Mouse (Mus musculus): ENCODE data around the gene Olfr706. TPM values are rescaled to one million over a fixed set of nuclear protein-coding genes. Genes with fewer than 3 reads are reported as not detected.

Gene Olfr706
- not detected for polyA plus RNA-seq (2014; fragmentation: Illumina TruSeq; extraction: RNeasy Lipid Tissue Mini Kit (QIAGEN cat#74804); ENCODE audit: low read depth, low replicate concordance)

DNA sequence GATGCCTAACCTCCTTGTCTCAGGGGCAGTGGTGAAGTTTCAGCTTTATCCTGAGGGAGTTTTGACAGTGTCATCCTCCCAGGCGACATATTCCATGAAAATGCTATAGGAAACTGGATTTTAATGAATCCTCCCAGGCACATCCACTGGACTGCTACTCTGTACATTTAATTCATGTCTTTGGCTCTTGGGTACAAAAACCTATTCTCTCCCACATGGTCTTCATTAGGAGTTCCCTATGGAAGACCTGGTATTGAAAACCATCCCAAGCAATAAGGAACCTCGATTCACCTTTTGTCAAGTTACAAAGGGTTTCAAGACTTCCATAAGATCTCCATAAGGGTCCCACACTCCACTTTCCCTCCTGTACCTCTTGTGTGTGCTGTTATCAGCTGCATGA is at the start of gene Olfr706:
Gene Olfr706, minus strand, starts transcription at position 101 of the 400 bp plus-strand sequence.

DNA sequence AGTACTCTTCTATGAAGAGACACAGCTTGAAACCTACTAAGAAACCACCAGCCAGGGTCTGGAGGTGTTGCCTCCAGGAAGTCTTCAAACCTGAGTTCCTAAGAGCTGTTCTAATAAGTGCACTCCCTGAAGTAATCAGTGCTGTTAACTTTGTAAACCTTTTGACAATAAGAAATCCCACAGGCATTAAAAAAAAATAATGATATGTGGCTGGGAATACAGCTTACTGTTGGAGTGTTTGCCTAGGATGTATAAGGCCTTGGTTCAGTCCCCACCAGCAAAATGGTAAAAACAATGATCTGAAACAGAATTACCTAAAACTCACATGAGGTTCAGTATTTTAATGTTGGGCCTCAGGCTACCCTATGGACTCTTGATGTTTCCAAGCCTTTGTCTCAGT is 44.2 kb upstream of the Olfr706 start, which contains the start of gene Olfr709-ps1:
Gene Olfr709-ps1, minus strand, starts transcription at position 101 of the 400 bp plus-strand sequence.

DNA sequence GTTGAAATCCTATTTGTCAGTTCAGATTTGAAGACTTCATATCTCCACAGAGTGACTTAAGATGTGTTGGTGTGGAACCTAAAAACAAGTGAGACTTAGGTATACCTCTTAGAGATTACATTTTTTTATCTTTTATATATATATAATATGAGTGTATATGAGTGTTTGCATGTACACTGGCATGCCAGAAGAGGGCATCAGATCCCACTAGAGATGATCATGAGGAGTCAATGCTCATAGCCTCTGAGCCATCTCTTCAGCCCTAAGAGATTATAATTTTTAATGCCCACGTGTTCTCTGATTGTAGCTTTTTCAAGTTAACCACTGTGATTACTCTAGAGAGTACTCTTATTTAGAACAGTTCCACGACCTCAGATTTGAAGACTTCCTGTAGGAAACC is 19.7 kb upstream of the Olfr706 start, which contains the start of gene Olfr1532-ps1:
Gene Olfr1532-ps1, plus strand, starts transcription at position 326 of the 400 bp plus-strand sequence.

DNA sequence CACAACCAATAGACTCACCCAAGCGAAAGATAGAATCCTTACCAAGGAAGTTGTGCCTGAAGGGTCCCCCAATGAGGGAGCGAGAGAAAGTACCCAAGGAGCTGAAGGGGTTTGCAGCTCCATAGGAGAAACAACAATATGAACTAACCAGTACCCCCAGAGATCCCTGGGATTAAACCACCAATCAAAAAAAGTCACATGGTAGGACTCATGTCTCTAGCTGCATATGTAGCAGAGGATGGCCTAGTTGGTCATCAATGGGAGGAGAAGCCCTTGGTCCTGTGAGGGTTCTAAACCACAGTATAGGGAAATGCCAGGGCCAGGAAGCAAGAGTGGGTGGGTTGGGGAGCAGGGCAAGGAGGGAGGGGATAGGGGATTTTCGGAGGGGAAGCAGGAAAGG is 13.2 kb upstream of the Olfr706 start, which contains the start of gene Olfr707:
Gene Olfr707, minus strand, starts transcription at position 101 of the 400 bp plus-strand sequence.

DNA sequence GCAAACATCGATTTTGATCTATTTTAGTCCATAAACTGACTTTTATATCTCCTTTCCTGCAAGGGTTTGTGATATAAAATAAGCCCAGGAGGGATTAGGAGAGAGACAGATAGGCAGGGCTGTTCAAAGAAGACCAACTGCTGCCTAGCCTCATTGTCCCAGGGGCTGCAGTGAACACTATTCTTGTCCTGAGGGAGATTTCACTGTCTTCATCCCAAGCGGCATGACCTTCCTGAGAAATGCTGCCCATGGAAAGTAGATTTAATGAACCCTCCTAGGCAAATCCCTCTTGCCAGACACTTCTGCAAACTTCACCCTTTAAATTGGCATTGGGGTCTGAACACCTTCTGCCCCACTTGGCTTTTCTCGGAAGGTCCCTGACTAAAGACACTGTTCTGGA is 11.2 kb downstream of the Olfr706 start, which contains the start of gene Olfr705:
Gene Olfr705, minus strand, starts transcription at position 101 of the 400 bp plus-strand sequence.

DNA sequence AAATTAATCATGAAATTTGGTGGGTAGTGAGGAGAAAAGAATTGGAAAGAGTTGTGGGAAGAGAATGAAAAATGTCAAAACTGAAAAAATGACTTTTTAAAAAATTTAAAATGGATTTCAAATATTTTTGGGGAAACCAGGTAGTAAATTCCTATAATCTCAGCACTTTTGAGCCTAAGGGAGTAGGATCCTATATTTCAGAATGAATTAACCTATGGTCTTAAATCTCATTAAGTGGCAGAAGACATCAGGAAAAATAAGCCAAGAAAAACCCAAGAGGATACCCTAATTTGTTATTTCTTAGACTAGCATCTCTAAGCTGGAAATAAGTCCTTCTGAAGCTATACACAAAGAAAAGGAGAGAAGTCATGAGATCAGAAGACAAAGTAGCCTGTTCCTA is 25.1 kb downstream of the Olfr706 start, which contains the start of gene Olfr704:
Gene Olfr704, plus strand, starts transcription at position 301 of the 400 bp plus-strand sequence.

DNA sequence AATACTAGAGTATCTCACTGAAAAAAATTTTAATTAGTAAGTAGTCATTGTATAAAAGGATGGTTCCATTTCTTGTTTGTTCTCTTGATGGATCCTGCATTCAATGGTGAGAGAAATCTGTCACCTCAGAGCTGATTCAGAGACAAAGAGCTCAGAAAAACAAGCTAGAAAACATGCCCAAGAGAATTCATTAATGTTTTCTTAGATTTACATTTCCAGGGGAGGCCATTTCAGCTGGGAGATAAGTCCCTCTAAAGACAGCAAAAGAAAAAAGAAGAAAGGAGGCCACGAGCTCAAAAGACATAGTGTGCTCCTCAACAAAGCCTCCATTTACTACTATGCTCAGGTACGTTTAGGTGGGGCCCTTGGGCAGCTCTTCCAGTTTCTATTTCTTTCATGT is 44.9 kb downstream of the Olfr706 start, which contains the start of gene Olfr703:
Gene Olfr703, plus strand, starts transcription at position 301 of the 400 bp plus-strand sequence.

DNA sequence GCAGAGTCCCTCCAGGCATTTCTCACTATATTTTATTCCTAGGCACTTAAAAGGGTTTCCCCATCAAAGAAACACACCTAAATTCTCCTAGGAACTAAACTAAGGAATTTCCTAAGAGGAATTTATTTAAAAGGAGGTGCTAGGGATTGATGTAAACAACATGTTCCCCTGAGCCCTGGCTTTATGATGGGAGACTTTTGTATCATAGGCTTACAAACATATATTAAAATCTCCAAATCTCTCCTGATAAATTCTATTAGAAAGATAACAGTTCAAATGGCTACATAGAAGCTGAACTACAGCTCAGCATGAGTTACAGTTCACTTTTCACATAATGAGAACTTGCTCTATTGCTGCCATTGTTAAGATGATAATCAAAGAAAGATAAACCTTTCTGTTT is 54.2 kb downstream of the Olfr706 start, which contains the start of gene Olfr702:
Gene Olfr702, minus strand, starts transcription at position 101 of the 400 bp plus-strand sequence.

Other genes with a start within 250 kb of the Olfr706 start
- not detected for gene Olfr693, start 207.6 kb downstream of the Olfr706 start, polyA plus RNA-seq (2014; fragmentation: Illumina TruSeq; extraction: RNeasy Lipid Tissue Mini Kit (QIAGEN cat#74804); ENCODE audit: low read depth, low replicate concordance)
- not detected for gene Olfr694, start 196.3 kb downstream of the Olfr706 start, polyA plus RNA-seq (2014; fragmentation: Illumina TruSeq; extraction: RNeasy Lipid Tissue Mini Kit (QIAGEN cat#74804); ENCODE audit: low read depth, low replicate concordance)
- not detected for gene Olfr695, start 171.8 kb downstream of the Olfr706 start, polyA plus RNA-seq (2014; fragmentation: Illumina TruSeq; extraction: RNeasy Lipid Tissue Mini Kit (QIAGEN cat#74804); ENCODE audit: low read depth, low replicate concordance)
- not detected for gene Olfr697, start 145.7 kb downstream of the Olfr706 start, polyA plus RNA-seq (2014; fragmentation: Illumina TruSeq; extraction: RNeasy Lipid Tissue Mini Kit (QIAGEN cat#74804); ENCODE audit: low read depth, low replicate concordance)
- gene Olfr698, start 132.8 kb downstream of the Olfr706 start, polyA plus RNA-seq (2014; fragmentation: Illumina TruSeq; extraction: RNeasy Lipid Tissue Mini Kit (QIAGEN cat#74804); ENCODE audit: low read depth, low replicate concordance) = not detected
- not detected for gene Olfr699, start 95.0 kb downstream of the Olfr706 start, polyA plus RNA-seq (2014; fragmentation: Illumina TruSeq; extraction: RNeasy Lipid Tissue Mini Kit (QIAGEN cat#74804); ENCODE audit: low read depth, low replicate concordance)
- not detected for gene Olfr700, start 79.3 kb downstream of the Olfr706 start, polyA plus RNA-seq (2014; fragmentation: Illumina TruSeq; extraction: RNeasy Lipid Tissue Mini Kit (QIAGEN cat#74804); ENCODE audit: low read depth, low replicate concordance)
- gene Olfr701, start 74.0 kb downstream of the Olfr706 start, polyA plus RNA-seq (2014; fragmentation: Illumina TruSeq; extraction: RNeasy Lipid Tissue Mini Kit (QIAGEN cat#74804); ENCODE audit: low read depth, low replicate concordance) = not detected
- gene Olfr702, start 54.3 kb downstream of the Olfr706 start, polyA plus RNA-seq (2014; fragmentation: Illumina TruSeq; extraction: RNeasy Lipid Tissue Mini Kit (QIAGEN cat#74804); ENCODE audit: low read depth, low replicate concordance) = not detected
- not detected for gene Olfr703, start 44.8 kb downstream of the Olfr706 start, polyA plus RNA-seq (2014; fragmentation: Illumina TruSeq; extraction: RNeasy Lipid Tissue Mini Kit (QIAGEN cat#74804); ENCODE audit: low read depth, low replicate concordance)
- gene Olfr704, start 25.0 kb downstream of the Olfr706 start, polyA plus RNA-seq (2014; fragmentation: Illumina TruSeq; extraction: RNeasy Lipid Tissue Mini Kit (QIAGEN cat#74804); ENCODE audit: low read depth, low replicate concordance) = not detected
- gene Olfr705, start 11.3 kb downstream of the Olfr706 start, polyA plus RNA-seq (2014; fragmentation: Illumina TruSeq; extraction: RNeasy Lipid Tissue Mini Kit (QIAGEN cat#74804); ENCODE audit: low read depth, low replicate concordance) = not detected
- gene Olfr707, start 13.1 kb upstream of the Olfr706 start, polyA plus RNA-seq (2014; fragmentation: Illumina TruSeq; extraction: RNeasy Lipid Tissue Mini Kit (QIAGEN cat#74804); ENCODE audit: low read depth, low replicate concordance) = not detected
- not detected for gene Olfr1532-ps1, start 19.8 kb upstream of the Olfr706 start, polyA plus RNA-seq (2014; fragmentation: Illumina TruSeq; extraction: RNeasy Lipid Tissue Mini Kit (QIAGEN cat#74804); ENCODE audit: low read depth, low replicate concordance)
- not detected for gene Olfr709-ps1, start 44.1 kb upstream of the Olfr706 start, polyA plus RNA-seq (2014; fragmentation: Illumina TruSeq; extraction: RNeasy Lipid Tissue Mini Kit (QIAGEN cat#74804); ENCODE audit: low read depth, low replicate concordance)
- not detected for gene Olfr710, start 60.1 kb upstream of the Olfr706 start, polyA plus RNA-seq (2014; fragmentation: Illumina TruSeq; extraction: RNeasy Lipid Tissue Mini Kit (QIAGEN cat#74804); ENCODE audit: low read depth, low replicate concordance)
- not detected for gene Olfr6, start 75.8 kb upstream of the Olfr706 start, polyA plus RNA-seq (2014; fragmentation: Illumina TruSeq; extraction: RNeasy Lipid Tissue Mini Kit (QIAGEN cat#74804); ENCODE audit: low read depth, low replicate concordance)
- gene Olfr711, start 87.3 kb upstream of the Olfr706 start, polyA plus RNA-seq (2014; fragmentation: Illumina TruSeq; extraction: RNeasy Lipid Tissue Mini Kit (QIAGEN cat#74804); ENCODE audit: low read depth, low replicate concordance) = not detected
- gene Olfr2, start 117.9 kb upstream of the Olfr706 start, polyA plus RNA-seq (2014; fragmentation: Illumina TruSeq; extraction: RNeasy Lipid Tissue Mini Kit (QIAGEN cat#74804); ENCODE audit: low read depth, low replicate concordance) = not detected
- not detected for gene Olfr713, start 143.0 kb upstream of the Olfr706 start, polyA plus RNA-seq (2014; fragmentation: Illumina TruSeq; extraction: RNeasy Lipid Tissue Mini Kit (QIAGEN cat#74804); ENCODE audit: low read depth, low replicate concordance)
- gene Olfr714, start 182.8 kb upstream of the Olfr706 start, polyA plus RNA-seq (2014; fragmentation: Illumina TruSeq; extraction: RNeasy Lipid Tissue Mini Kit (QIAGEN cat#74804); ENCODE audit: low read depth, low replicate concordance) = not detected
- gene Olfr17, start 205.1 kb upstream of the Olfr706 start, polyA plus RNA-seq (2014; fragmentation: Illumina TruSeq; extraction: RNeasy Lipid Tissue Mini Kit (QIAGEN cat#74804); ENCODE audit: low read depth, low replicate concordance) = not detected
- not detected for gene Olfr715b, start 222.2 kb upstream of the Olfr706 start, polyA plus RNA-seq (2014; fragmentation: Illumina TruSeq; extraction: RNeasy Lipid Tissue Mini Kit (QIAGEN cat#74804); ENCODE audit: low read depth, low replicate concordance)
- gene Olfr715, start 242.9 kb upstream of the Olfr706 start, polyA plus RNA-seq (2014; fragmentation: Illumina TruSeq; extraction: RNeasy Lipid Tissue Mini Kit (QIAGEN cat#74804); ENCODE audit: low read depth, low replicate concordance) = not detected